14 mouse cellular contexts compared by ENCODE assay signal in the genomic region with DNA sequence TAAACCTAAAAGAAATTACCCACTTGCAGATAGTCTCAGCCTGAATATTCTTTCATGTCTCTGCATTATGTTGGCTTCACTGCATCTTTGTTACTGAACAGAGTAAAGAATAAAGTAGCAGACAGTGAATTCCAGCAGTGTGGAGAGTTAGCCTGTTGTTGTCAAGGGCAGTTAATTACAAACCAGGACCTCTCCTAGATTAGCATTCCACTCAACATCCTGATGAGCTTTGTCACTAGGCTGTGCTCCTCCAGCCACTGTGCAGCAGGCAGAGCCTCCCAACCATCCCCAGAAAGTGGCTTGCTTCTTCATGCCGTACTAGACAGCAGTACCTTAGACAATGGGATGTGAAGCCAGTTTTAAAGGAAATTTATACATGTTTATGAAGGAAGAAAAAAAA.
DNase-seq lines count a peak whose midpoint lies in the region; ATAC-seq and TF ChIP-seq lines count a peak whose summit lies in the region.
"Had no signal": no experiment of that assay in that cellular context is flagged by ENCODE, and none has a peak within 500 bp of the region (broad histone marks: within the 10 kb centered on the region; RNA-seq: fewer than 3 reads in every experiment).

No protein-coding gene starts in this region.

- TF ChIP-seq CTCF in forebrain, postnatal 0 days (IDR thresholded peaks at IDR 0.05; ENCODE audit: low read depth), result no peak

- no peak overlapping the region for H3K4me3 ChIP-seq in forebrain, embryonic 12.5 days (replicated peaks)
- no peak overlapping the region for H3K4me3 ChIP-seq in forebrain, postnatal 0 days (ENCODE audit: low read depth, low read length)
- no peak overlapping the region for H3K4me3 ChIP-seq in midbrain, embryonic 12.5 days
- no peak overlapping the region for H3K4me3 ChIP-seq in midbrain, embryonic 15.5 days
- H3K4me3 ChIP-seq in kidney, embryonic 16.5 days (ENCODE audit: low read length), result no peak overlapping the region
- H3K4me3 ChIP-seq in neural tube, embryonic 14.5 days (ENCODE audit: low read depth, low read length), result no peak overlapping the region
- no peak overlapping the region for H3K4me3 ChIP-seq in heart, embryonic 11.5 days (ENCODE audit: low read depth, low read length)
- H3K4me3 ChIP-seq: limb, embryonic 10.5 days; liver, embryonic 12.5 days had no signal

- H3K4me2 ChIP-seq in forebrain, embryonic 12.5 days, result no peak overlapping the region
- H3K4me2 ChIP-seq in forebrain, postnatal 0 days (ENCODE audit: low read depth), result no peak overlapping the region
- no peak overlapping the region for H3K4me2 ChIP-seq in midbrain, embryonic 12.5 days (replicated peaks)
- no peak overlapping the region for H3K4me2 ChIP-seq in midbrain, embryonic 15.5 days
- no peak overlapping the region for H3K4me2 ChIP-seq in kidney, embryonic 16.5 days (replicated peaks; ENCODE audit: low read depth, low read length)
- no peak overlapping the region for H3K4me2 ChIP-seq in neural tube, embryonic 14.5 days (ENCODE audit: low read depth, low read length)
- H3K4me2 ChIP-seq in heart, embryonic 11.5 days, result no peak overlapping the region
- H3K4me2 ChIP-seq: liver, embryonic 12.5 days had no signal

- H3K4me1 ChIP-seq in forebrain, embryonic 12.5 days, result peaks cover 12% of the 10 kb centered on the region; the same call in 1 of the 2 replicates
- no peaks in the 10 kb centered on the region for H3K4me1 ChIP-seq in forebrain, postnatal 0 days (ENCODE audit: insufficient read depth)
- H3K4me1 ChIP-seq in midbrain, embryonic 12.5 days, result peaks cover 8% of the 10 kb centered on the region
- no peaks in the 10 kb centered on the region for H3K4me1 ChIP-seq in midbrain, embryonic 15.5 days
- peaks cover 6% of the 10 kb centered on the region; the same call in 1 of the 2 replicates for H3K4me1 ChIP-seq in kidney, embryonic 16.5 days (ENCODE audit: insufficient read depth, low read length)
- H3K4me1 ChIP-seq in neural tube, embryonic 14.5 days (ENCODE audit: control insufficient read depth, insufficient read depth, low read length), result no peaks in the 10 kb centered on the region
- H3K4me1 ChIP-seq in heart, embryonic 11.5 days (ENCODE audit: control insufficient read depth, insufficient read depth, low read length), result no peaks in the 10 kb centered on the region

- no peaks in the 10 kb centered on the region for H3K9me3 ChIP-seq in forebrain, embryonic 12.5 days
- no peaks in the 10 kb centered on the region for H3K9me3 ChIP-seq in forebrain, postnatal 0 days (ENCODE audit: low read length)
- H3K9me3 ChIP-seq in midbrain, embryonic 12.5 days, result no peaks in the 10 kb centered on the region
- no peaks in the 10 kb centered on the region for H3K9me3 ChIP-seq in midbrain, embryonic 15.5 days
- H3K9me3 ChIP-seq in kidney, embryonic 16.5 days (ENCODE audit: low read length), result no peaks in the 10 kb centered on the region
- no peaks in the 10 kb centered on the region for H3K9me3 ChIP-seq in neural tube, embryonic 14.5 days (ENCODE audit: control insufficient read depth, low read length)
- no peaks in the 10 kb centered on the region for H3K9me3 ChIP-seq in heart, embryonic 11.5 days (replicated peaks; ENCODE audit: control insufficient read depth, low read length)
- H3K9me3 ChIP-seq: limb, embryonic 10.5 days; liver, embryonic 12.5 days had no signal

- no peak overlapping the region for H3K9ac ChIP-seq in forebrain, embryonic 12.5 days
- H3K9ac ChIP-seq in forebrain, postnatal 0 days, result no peak overlapping the region
- H3K9ac ChIP-seq in midbrain, embryonic 12.5 days (replicated peaks), result no peak overlapping the region
- H3K9ac ChIP-seq in midbrain, embryonic 15.5 days, result no peak overlapping the region
- no peak overlapping the region for H3K9ac ChIP-seq in kidney, embryonic 16.5 days (replicated peaks; ENCODE audit: low read length)
- H3K9ac ChIP-seq in neural tube, embryonic 14.5 days (replicated peaks; ENCODE audit: low read depth, low read length), result no peak overlapping the region
- H3K9ac ChIP-seq in heart, embryonic 11.5 days (ENCODE audit: low read depth, low read length), result no peak overlapping the region
- H3K9ac ChIP-seq: liver, embryonic 12.5 days had no signal

- H3K27me3 ChIP-seq in forebrain, embryonic 12.5 days, result no peaks in the 10 kb centered on the region
- no peaks in the 10 kb centered on the region for H3K27me3 ChIP-seq in forebrain, postnatal 0 days (ENCODE audit: insufficient read depth, low read length)
- H3K27me3 ChIP-seq in midbrain, embryonic 12.5 days, result no peaks in the 10 kb centered on the region
- H3K27me3 ChIP-seq in midbrain, embryonic 15.5 days (replicated peaks), result no peaks in the 10 kb centered on the region
- no peaks in the 10 kb centered on the region for H3K27me3 ChIP-seq in kidney, embryonic 16.5 days (ENCODE audit: insufficient read depth, low read length)
- no peaks in the 10 kb centered on the region for H3K27me3 ChIP-seq in neural tube, embryonic 14.5 days (ENCODE audit: control insufficient read depth, insufficient read depth, low read length)
- no peaks in the 10 kb centered on the region for H3K27me3 ChIP-seq in heart, embryonic 11.5 days (ENCODE audit: control insufficient read depth, insufficient read depth, low read length)
- H3K27me3 ChIP-seq: liver, embryonic 12.5 days had no signal

- H3K36me3 ChIP-seq in forebrain, embryonic 12.5 days (replicated peaks), result no peaks in the 10 kb centered on the region
- H3K36me3 ChIP-seq in forebrain, postnatal 0 days (ENCODE audit: insufficient read depth), result no peaks in the 10 kb centered on the region
- H3K36me3 ChIP-seq in midbrain, embryonic 12.5 days, result no peaks in the 10 kb centered on the region
- H3K36me3 ChIP-seq in midbrain, embryonic 15.5 days (replicated peaks), result no peaks in the 10 kb centered on the region
- no peaks in the 10 kb centered on the region for H3K36me3 ChIP-seq in kidney, embryonic 16.5 days (ENCODE audit: insufficient read depth, low read length)
- H3K36me3 ChIP-seq in neural tube, embryonic 14.5 days (ENCODE audit: control insufficient read depth, insufficient read depth, low read length), result no peaks in the 10 kb centered on the region
- H3K36me3 ChIP-seq in heart, embryonic 11.5 days (ENCODE audit: control insufficient read depth, insufficient read depth, low read length), result no peaks in the 10 kb centered on the region
- H3K36me3 ChIP-seq: limb, embryonic 10.5 days; liver, embryonic 12.5 days had no signal

- peak; percentile 81 for ATAC-seq in forebrain, embryonic 12.5 days (ENCODE audit: low FRiP score)
- no peak for ATAC-seq in forebrain, postnatal 0 days
- ATAC-seq in midbrain, embryonic 12.5 days (ENCODE audit: low FRiP score, low read depth), result peak; percentile 76
- ATAC-seq in midbrain, embryonic 15.5 days (replicated peaks), result no peak
- ATAC-seq in kidney, embryonic 16.5 days (ENCODE audit: low FRiP score, low TSS enrichment), result peak; percentile 76; the same call in 1 of the 2 replicates
- peak; percentile 75 for ATAC-seq in neural tube, embryonic 14.5 days (ENCODE audit: low read depth)
- no peak for ATAC-seq in heart, embryonic 11.5 days (replicated peaks; ENCODE audit: insufficient number of reproducible peaks, low FRiP score, low TSS enrichment)
- ATAC-seq: liver, embryonic 12.5 days had no signal

- 29% methylated on average over 1 of the region's 1 CpGs for WGBS in forebrain, embryonic 12.5 days
- WGBS in forebrain, postnatal 0 days, result 26% methylated on average over 1 of the region's 1 CpGs
- WGBS in midbrain, embryonic 12.5 days, result 47% methylated on average over 1 of the region's 1 CpGs
- 68% methylated on average over 1 of the region's 1 CpGs for WGBS in midbrain, embryonic 15.5 days
- 74% methylated on average over 1 of the region's 1 CpGs for WGBS in kidney, embryonic 16.5 days
- WGBS in neural tube, embryonic 14.5 days, result 26% methylated on average over 1 of the region's 1 CpGs
- 80% methylated on average over 1 of the region's 1 CpGs for WGBS in heart, embryonic 11.5 days (ENCODE audit: insufficient replicate concordance)

- H3K27ac ChIP-seq in forebrain, embryonic 12.5 days, result no peak overlapping the region
- no peak overlapping the region for H3K27ac ChIP-seq in forebrain, postnatal 0 days (ENCODE audit: low read depth, low read length)
- no peak overlapping the region for H3K27ac ChIP-seq in midbrain, embryonic 12.5 days (replicated peaks)
- no peak overlapping the region for H3K27ac ChIP-seq in midbrain, embryonic 15.5 days
- no peak overlapping the region for H3K27ac ChIP-seq in kidney, embryonic 16.5 days (ENCODE audit: low read length)
- no peak overlapping the region for H3K27ac ChIP-seq in neural tube, embryonic 14.5 days (ENCODE audit: low read depth, low read length)
- no peak overlapping the region for H3K27ac ChIP-seq in heart, embryonic 11.5 days (ENCODE audit: low read depth, low read length)
- H3K27ac ChIP-seq: limb, embryonic 10.5 days; liver, embryonic 12.5 days had no signal

- DNase-seq in forebrain, postnatal 0 days, result no peak
- no peak for DNase-seq in left cerebral cortex, adult 18-20 months (ENCODE audit: low spot score in 2 of 2)
- DNase-seq: cerebellum, adult 11-12 months; layer of hippocampus, postnatal 36 days; right cerebral cortex, adult 18-20 months; thymus, adult 2 months had no signal

Comparison
In these comparisons a context has a peak if more than half of its experiments do, and no peak if none do; other contexts are left out.
1. ATAC-seq: peak in forebrain, embryonic 12.5 days (single experiment), midbrain, embryonic 12.5 days (single experiment), kidney, embryonic 16.5 days (single experiment) and neural tube, embryonic 14.5 days (single experiment); none in forebrain, postnatal 0 days (single experiment), midbrain, embryonic 15.5 days (single experiment) and heart, embryonic 11.5 days (single experiment).